Mouse (Mus musculus) retina, postnatal 7 days (tissue): ENCODE data around the gene Dnajc7.

Source experiments
- DNase-seq: peaks from one replicate; pipeline ENCODE4 v3.0.0-alpha.2; 2012; ENCODE audit warnings: low read depth, low spot score

Gene Dnajc7

GRCm38 (mm10) chr11:100581756-100582155 lies 38.2 kb downstream of the Dnajc7 start:
- no peak for DNase-seq

DNA sequence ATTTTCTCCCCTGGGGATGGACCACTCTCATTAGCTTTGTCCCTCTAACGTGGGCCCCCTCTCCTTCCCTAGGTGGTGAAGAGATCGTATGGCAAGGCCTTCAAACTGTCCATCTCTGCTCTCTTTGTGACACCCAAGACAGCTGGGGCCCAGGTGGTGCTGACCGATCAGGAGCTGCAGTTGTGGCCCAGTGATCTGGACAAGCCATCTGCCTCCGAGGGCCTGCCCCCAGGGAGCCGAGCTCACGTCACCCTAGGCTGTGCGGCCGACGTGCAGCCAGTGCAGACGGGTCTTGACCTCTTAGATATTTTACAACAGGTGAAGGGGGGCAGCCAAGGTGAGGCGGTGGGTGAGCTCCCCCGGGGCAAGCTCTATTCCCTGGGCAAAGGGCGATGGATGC lies 39.7 kb downstream of the Dnajc7 start:
- no peak for DNase-seq

DNA sequence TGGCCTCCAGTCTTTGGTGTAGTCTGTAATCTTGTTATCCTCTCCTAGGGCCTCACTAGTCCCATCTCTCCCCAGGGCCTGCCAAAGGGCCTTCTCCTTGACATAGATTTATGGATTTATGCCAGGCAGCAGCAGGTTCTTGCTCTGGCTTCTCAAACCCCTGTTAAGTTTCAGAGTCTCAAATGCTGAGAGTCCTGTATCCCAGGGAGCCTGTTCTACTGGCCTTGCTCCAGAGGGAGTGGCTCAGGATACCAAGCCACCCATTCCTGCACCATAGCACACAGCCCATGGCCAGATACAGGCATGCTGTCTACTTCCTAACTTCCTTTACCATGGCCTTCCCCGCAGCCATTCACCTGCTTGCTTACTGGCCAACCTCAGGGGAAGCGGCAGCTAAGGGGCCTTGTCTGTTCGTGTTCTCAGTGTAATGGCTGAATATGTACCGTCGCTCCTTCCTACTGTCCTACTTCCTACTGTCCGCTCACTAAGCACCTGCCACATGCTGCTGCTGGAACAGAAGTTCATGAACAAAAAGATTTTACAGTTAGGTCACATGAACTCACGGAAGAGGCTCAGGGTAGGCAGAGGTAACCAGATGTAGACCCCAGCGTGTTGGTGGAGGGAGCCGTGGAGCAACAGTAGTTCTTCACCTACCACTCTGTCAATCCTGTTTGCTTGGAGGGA lies 40.7 kb downstream of the Dnajc7 start:
- DNase-seq: no peak

DNA sequence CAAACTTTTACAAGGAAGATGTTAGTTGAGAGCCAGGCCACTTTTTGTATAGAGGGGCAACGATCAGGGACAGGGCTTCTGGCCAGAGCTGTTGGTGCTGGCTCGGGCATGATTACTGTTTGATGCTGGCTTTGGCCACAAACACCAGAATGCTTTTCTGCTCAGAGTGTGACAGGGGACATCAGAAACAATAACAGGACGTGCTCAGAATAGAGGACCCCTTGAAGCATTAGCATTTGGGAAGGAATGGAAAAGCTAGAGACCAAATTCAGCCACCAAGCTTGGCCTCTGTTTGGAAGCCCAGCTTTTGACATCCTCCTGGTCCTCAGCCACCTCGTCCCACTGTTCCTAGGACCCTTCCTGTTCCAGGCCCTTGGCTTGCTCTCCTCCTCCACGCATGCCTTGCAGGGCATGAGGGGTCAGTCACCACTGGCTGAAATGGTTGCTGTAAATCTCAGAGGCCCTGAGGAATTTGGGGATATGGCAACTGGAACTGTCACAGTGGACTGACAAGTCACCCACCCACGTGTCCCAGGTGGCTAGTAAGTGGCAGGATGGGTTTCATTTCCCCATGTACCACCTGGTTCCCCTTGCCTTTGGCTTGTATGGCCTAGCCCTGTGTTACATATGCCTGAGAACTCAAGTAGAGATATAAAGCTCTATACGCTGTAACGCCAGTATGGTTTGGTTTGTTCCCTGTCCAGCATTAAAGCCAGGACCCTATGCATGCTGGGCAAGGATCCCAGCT lies 41.9 kb downstream of the Dnajc7 start:
- no peak for DNase-seq

DNA sequence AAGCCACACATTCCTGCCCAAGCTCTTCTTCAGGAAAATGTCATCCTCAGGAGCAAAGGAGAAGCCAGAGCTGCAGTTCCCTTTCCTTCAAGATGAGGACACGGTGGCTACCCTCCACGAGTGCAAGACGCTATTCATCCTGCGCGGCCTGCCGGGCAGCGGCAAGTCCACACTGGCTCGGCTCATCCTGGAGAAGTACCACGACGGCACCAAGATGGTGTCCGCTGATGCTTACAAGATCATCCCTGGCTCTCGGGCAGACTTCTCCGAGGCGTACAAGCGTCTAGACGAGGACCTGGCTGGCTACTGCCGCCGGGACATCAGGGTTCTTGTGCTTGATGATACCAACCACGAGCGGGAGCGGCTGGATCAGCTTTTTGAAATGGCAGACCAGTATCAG lies 43.7 kb downstream of the Dnajc7 start:
- DNase-seq: no peak

DNA sequence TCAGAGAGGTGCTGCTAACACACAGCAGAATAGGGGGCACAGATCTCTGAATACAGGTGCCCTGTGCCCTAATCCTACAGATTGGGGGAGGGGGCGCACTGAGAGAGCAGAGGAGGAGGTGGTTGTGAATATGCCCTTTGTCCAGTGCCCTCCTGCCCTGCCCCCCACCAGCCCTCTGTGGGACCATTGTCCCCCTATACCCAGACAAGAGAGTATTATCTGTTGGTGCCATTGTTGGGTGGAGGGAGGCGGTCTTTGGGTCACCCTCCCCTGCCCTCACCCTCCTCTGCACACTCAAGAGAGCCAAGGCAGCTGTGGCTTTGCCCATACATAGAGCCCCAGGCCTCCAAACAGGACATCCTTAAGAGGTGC lies 44.5 kb downstream of the Dnajc7 start:
- DNase-seq: peak; percentile 9

DNA sequence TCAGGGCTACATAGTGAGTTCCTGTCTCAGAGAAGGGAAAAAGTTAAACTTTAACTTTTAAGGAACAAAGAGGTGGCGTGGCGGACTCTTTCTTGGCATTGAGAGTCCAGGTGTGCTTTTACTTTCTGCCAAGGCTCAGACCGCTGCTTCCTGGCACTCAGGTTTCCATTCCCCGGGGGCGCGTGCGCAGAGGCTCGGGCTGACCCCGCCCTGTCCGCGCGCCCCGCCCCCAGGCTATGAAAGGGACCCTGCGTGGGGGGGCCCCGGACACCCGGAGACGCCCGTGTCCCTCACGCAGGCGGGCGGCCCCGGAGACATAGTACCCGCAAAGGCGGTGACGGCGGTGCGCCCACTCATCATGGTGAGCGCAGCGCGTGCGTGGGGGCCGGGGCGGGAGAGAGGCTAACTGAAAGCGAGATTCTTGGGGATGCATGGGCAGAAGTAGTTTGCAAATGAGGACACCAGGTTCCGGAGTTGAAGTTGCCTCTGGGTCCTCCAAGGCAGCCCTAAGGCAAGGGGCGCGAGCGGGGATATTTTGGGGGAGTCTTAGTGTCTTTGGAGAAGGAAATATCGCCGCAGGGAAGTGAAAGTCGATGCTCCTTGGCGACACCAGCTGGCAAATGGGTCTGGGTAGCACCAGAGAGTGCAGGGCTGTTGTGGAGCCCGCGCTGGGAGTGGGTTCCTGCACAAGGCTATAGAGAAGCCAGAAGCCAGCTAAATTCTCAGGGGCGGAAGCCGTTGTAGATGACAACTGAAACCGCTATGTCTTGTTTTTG lies 45.1 kb downstream of the Dnajc7 start, which contains the start of gene Cnp:
Gene Cnp, plus strand, starts transcription at position 197 of the 776 bp plus-strand sequence.
- peak; percentile 42 for DNase-seq

GRCm38 (mm10) chr11:100574188-100574587 lies 45.8 kb downstream of the Dnajc7 start:
- no peak for DNase-seq

DNA sequence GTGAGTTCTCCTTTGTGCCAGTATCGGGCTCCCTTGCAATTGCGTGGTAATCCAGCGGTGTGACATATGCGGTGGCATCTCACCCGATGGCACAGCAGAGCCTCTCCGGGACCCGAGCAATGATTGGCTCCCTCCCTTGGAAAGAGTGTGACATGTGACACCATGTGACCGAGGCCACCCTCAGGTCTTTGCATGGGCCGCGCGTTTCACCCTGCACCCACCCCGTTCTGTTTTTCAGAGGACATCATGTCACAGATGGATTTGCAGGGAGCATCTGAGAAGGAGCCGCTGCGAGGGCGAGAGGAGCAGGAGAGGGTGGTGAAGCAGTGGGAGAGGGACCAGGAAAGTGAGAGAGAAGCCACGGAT lies 48.8 kb downstream of the Dnajc7 start:
- peak; percentile 8 for DNase-seq

- DNase-seq: peak; percentile 76
Measured at GRCm38 (mm10) chr11:100570430-100571201, 49.4 kb downstream of the Dnajc7 start.

DNA sequence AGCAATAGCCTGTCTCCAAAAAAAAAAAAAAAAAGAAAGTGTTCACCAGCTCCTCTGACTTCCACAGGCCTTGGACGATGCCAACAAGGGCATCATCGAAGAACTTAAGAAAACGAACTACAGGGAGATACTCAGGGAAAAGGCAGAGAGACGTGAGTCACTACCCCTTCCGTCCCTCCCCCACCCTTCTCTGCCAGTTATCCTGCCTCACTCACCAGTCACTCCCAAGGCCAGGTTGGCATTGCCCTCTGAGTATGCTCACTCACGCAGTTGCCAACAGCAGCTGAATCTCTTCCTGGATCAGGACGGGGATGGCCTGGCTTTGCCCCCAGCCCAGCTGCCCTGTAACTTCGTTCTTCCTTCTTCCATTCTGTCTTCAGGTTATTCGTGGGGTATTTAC lies 50.2 kb downstream of the Dnajc7 start:
- DNase-seq: no peak

DNA sequence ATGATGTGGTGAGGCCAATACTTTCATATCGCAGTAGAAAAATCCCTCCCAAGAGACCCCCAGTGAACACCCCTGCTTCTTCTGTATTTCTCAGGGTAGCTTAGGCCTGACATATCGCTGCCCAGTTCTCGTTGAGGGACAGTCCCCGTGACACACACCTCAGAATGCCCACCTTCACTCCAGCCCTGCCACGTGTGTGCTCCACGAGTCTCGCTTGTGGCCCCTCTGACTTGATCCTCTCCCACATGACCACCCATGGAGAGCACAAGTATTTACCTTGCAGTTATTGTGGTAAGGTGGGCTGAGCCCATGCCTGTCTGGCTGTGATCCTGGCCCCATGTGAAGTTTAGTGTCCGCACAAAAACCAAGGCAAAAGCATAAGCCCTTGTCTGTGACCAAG lies 51.3 kb downstream of the Dnajc7 start:
- no peak for DNase-seq

DNA sequence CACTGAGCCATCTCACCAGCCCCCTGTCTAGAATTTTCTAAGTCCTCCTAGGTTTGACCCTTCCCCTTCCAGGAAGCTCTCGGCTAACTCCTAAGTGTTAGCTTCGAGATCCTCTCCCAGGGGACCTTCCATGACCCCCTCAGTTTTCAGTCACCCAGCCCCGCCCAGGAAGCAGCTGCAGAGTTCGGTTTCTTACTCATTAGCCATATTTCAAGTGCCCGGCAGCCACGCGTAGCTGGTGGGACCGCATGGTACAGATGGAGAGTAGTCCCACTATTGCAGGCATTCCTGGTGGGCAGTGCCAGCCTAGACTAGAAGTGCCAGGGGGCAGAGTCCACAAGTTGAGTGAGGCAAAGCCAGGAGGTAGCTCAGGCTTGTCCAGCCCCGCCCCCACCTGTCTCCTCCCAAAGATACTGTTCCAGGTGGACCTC lies 52.1 kb downstream of the Dnajc7 start:
- DNase-seq: no peak

DNA sequence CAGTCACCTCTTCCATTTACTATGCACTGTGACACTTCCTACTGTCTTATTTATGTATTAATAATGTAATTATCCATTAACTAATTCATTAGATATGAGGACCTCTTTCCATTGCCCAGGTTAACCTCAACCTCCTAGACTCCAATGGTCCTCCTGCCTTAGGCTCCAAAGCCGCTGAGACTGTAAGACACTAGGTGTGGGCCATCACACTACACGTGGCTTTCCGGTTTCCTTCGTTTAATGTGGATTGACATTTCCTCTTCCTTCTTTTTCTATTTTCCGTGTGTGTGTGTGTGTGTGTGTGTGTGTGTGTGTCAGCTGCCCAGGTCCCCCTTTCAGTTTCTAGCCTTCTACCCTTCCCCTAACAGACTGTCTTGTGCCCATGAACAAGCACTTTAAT lies 52.7 kb downstream of the Dnajc7 start:
- DNase-seq: no peak

- DNase-seq: no peak
Measured at GRCm38 (mm10) chr11:100564703-100565102, 55.3 kb downstream of the Dnajc7 start.

- no peak for DNase-seq
Measured at GRCm38 (mm10) chr11:100564297-100564696, 55.7 kb downstream of the Dnajc7 start.

- no peak for DNase-seq
Measured at GRCm38 (mm10) chr11:100561748-100562147, 58.2 kb downstream of the Dnajc7 start.

- no peak for DNase-seq
Measured at GRCm38 (mm10) chr11:100559476-100559875, 60.5 kb downstream of the Dnajc7 start.

GRCm38 (mm10) chr11:100557563-100557962 lies 62.4 kb downstream of the Dnajc7 start:
- DNase-seq: no peak

- DNase-seq: peak; percentile 67
Measured at GRCm38 (mm10) chr11:100555583-100555982, 64.4 kb downstream of the Dnajc7 start.

DNA sequence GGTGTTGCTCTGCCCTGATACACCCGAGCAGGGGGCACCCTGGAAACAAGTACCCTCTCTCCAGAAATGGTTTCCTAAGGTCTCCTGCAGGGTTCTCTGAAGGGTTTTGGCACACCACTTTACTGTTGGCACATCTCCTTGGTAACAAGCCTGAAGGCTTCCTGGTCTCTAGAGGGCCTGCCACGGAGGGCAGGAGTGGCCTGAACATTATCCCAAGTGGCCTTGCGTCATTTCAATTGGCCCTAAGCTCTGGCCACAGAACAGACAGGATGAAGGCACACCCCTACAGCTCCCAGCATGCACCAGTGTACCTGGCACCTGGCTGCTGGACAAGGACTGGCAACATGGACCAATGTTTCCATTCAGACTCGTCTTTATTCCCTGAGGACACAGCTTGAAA lies 67.1 kb downstream of the Dnajc7 start:
- no peak for DNase-seq

DNA sequence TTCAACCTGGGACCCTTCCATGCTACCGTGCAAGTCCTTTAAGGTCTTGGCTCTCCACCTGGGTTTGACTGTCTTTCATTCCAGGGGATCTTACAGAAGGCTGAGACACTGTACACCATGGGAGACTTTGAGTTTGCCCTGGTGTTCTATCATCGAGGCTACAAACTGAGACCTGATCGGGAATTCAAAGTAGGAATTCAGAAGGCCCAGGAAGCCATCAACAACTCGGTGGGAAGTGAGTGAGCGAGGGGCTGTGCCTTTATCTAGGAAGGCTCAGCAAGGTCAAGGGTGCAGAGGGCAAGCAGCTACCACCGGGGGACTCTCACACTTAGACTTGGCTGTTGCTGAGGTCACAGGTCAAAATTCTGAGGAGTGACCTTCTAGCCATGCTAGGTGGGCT lies 69.9 kb downstream of the Dnajc7 start:
- no peak for DNase-seq
